Comparison of ENCODE assay signal across 8 mouse cellular contexts in genomic region chr7:126976878-126977459, GRCm38 (mm10). TPM values are rescaled to one million over a fixed set of nuclear protein-coding genes. Genes with fewer than 3 reads are reported as not detected.
A peak's percentile ranks its signal among the peaks of the same experiment; 100 is the strongest.
DNase-seq lines count a peak whose midpoint lies in the region; ATAC-seq lines count a peak whose summit lies in the region.

No protein-coding gene starts in this region.

- H3K36me3 ChIP-seq in embryonic facial prominence, embryonic 12.5 days: peaks cover 33% of the 10 kb centered on the region
- H3K36me3 ChIP-seq in kidney, embryonic 15.5 days: peaks cover 38% of the 10 kb centered on the region
- H3K36me3 ChIP-seq in midbrain, embryonic 15.5 days (replicated peaks): peaks cover 26% of the 10 kb centered on the region; the same call in 1 of the 2 replicates

- no peaks in the 10 kb centered on the region for H3K9me3 ChIP-seq in embryonic facial prominence, embryonic 12.5 days
- no peaks in the 10 kb centered on the region for H3K9me3 ChIP-seq in kidney, embryonic 15.5 days (replicated peaks)
- H3K9me3 ChIP-seq in midbrain, embryonic 15.5 days: no peaks in the 10 kb centered on the region

- peak overlapping the region; percentile 100 for H3K4me3 ChIP-seq in embryonic facial prominence, embryonic 12.5 days
- H3K4me3 ChIP-seq in kidney, embryonic 15.5 days (replicated peaks): peak overlapping the region; percentile 100
- peak overlapping the region; percentile 90 for H3K4me3 ChIP-seq in midbrain, embryonic 15.5 days

- ATAC-seq in embryonic facial prominence, embryonic 12.5 days (ENCODE audit: insufficient number of reproducible peaks, insufficient read depth, low FRiP score, low TSS enrichment): 0 out of 2 replicates have a peak, but pooled peaks have one; percentile 1
- ATAC-seq in kidney, embryonic 15.5 days (replicated peaks; ENCODE audit: low FRiP score): 0 out of 2 replicates have a peak, but pooled peaks have one; percentile 1
- ATAC-seq in midbrain, embryonic 15.5 days (replicated peaks): no peak

- DNase-seq in retina, postnatal 1 day: peak; percentile 15
- DNase-seq in retina, embryonic 14.5 days (ENCODE audit: low spot score): no peak
- DNase-seq in left cerebral cortex, postnatal 36 days (ENCODE audit: low spot score in 2 of 2): no peak
- no peak for DNase-seq in right cerebral cortex, postnatal 36 days (ENCODE audit: low spot score in 2 of 2)
- no peak for DNase-seq in layer of hippocampus, adult 8-10 months (ENCODE audit: low spot score in 2 of 2)

- H3K4me1 ChIP-seq in embryonic facial prominence, embryonic 12.5 days: peaks cover 10% of the 10 kb centered on the region; the same call in 1 of the 2 replicates
- H3K4me1 ChIP-seq in kidney, embryonic 15.5 days: peaks cover 25% of the 10 kb centered on the region
- H3K4me1 ChIP-seq in midbrain, embryonic 15.5 days: peaks cover 17% of the 10 kb centered on the region

- intact Hi-C loops in left cerebral cortex, postnatal 36 days (cut with DNase I): loop anchor here (2.0 to 5.0 kb wide), 2 partner anchors 40 to 125 kb away; partner anchors contain the start of genes Pagr1a and Pagr1b

- no peaks in the 10 kb centered on the region for H3K27me3 ChIP-seq in embryonic facial prominence, embryonic 12.5 days
- no peaks in the 10 kb centered on the region for H3K27me3 ChIP-seq in kidney, embryonic 15.5 days
- no peaks in the 10 kb centered on the region for H3K27me3 ChIP-seq in midbrain, embryonic 15.5 days (replicated peaks)

- peak overlapping the region; percentile 88; the same call in 1 of the 2 replicates for H3K27ac ChIP-seq in embryonic facial prominence, embryonic 12.5 days
- H3K27ac ChIP-seq in kidney, embryonic 15.5 days: peak overlapping the region; percentile 92
- peak overlapping the region; percentile 98 for H3K27ac ChIP-seq in midbrain, embryonic 15.5 days

- H3K9ac ChIP-seq in embryonic facial prominence, embryonic 12.5 days: peak overlapping the region; percentile 98
- peak overlapping the region; percentile 99 for H3K9ac ChIP-seq in kidney, embryonic 15.5 days
- peak overlapping the region; percentile 95 for H3K9ac ChIP-seq in midbrain, embryonic 15.5 days

- WGBS in embryonic facial prominence, embryonic 12.5 days: 28% methylated on average over 14 of the region's 14 CpGs
- 25% methylated on average over 14 of the region's 14 CpGs for WGBS in kidney, embryonic 15.5 days
- WGBS in midbrain, embryonic 15.5 days: 27% methylated on average over 14 of the region's 14 CpGs

- peak overlapping the region; percentile 73 for H3K4me2 ChIP-seq in embryonic facial prominence, embryonic 12.5 days (replicated peaks)
- peak overlapping the region; percentile 79 for H3K4me2 ChIP-seq in kidney, embryonic 15.5 days
- peak overlapping the region; percentile 82 for H3K4me2 ChIP-seq in midbrain, embryonic 15.5 days

RNA-seq across cellular contexts. Expression of gene Cdiptos, which starts 1.1 kb away (rescaled TPM):
- 0.53 and 1.6 TPM in 2 replicates for polyA plus RNA-seq in embryonic facial prominence, embryonic 12.5 days (2016; fragmentation: Nextera tagmentation; extraction: Ambion mirVana)
- polyA plus RNA-seq in kidney, embryonic 15.5 days (2015; fragmentation: Nextera tagmentation; extraction: Ambion mirVana): 1.4 and 1.5 TPM in 2 replicates
- 1.1 and 1.5 TPM in 2 replicates for polyA plus RNA-seq in midbrain, embryonic 15.5 days (2015; fragmentation: Nextera tagmentation; extraction: Ambion mirVana)
- not detected for total RNA-seq in left cerebral cortex, postnatal 36 days (2021)
- total RNA-seq in layer of hippocampus, adult 8-10 months (2022): 1 to 10 TPM in 1 of 4 experiments, not detected in 3; 1.0 TPM

RNA-seq across cellular contexts. Expression of gene Cdipt, which starts 1.3 kb away (rescaled TPM):
- 88.0 and 94.0 TPM in 2 replicates for polyA plus RNA-seq in embryonic facial prominence, embryonic 12.5 days (2016; fragmentation: Nextera tagmentation; extraction: Ambion mirVana)
- polyA plus RNA-seq in kidney, embryonic 15.5 days (2015; fragmentation: Nextera tagmentation; extraction: Ambion mirVana): 106 and 115 TPM in 2 replicates
- 136 and 150 TPM in 2 replicates for polyA plus RNA-seq in midbrain, embryonic 15.5 days (2015; fragmentation: Nextera tagmentation; extraction: Ambion mirVana)
- total RNA-seq in left cerebral cortex, postnatal 36 days (2021): 100 to 1,000 TPM; 182 to 199 TPM
- 100 to 1,000 TPM; 138 to 156 (median 152) TPM for total RNA-seq in layer of hippocampus, adult 8-10 months (2022)

RNA-seq across cellular contexts. Expression of gene Sez6l2, which starts 26.6 kb away (rescaled TPM):
- 0.97 and 1.8 TPM in 2 replicates for polyA plus RNA-seq in embryonic facial prominence, embryonic 12.5 days (2016; fragmentation: Nextera tagmentation; extraction: Ambion mirVana)
- polyA plus RNA-seq in kidney, embryonic 15.5 days (2015; fragmentation: Nextera tagmentation; extraction: Ambion mirVana): 1.3 and 2.5 TPM in 2 replicates
- polyA plus RNA-seq in midbrain, embryonic 15.5 days (2015; fragmentation: Nextera tagmentation; extraction: Ambion mirVana): 50.5 and 56.2 TPM in 2 replicates
- total RNA-seq in left cerebral cortex, postnatal 36 days (2021): 100 to 1,000 TPM; 413 to 414 TPM
- 100 to 1,000 TPM; 433 to 476 (median 455) TPM for total RNA-seq in layer of hippocampus, adult 8-10 months (2022)

RNA-seq across cellular contexts. Expression of gene Asphd1, which starts 27.6 kb away (rescaled TPM):
- 0.55 and 0.77 TPM in 2 replicates for polyA plus RNA-seq in embryonic facial prominence, embryonic 12.5 days (2016; fragmentation: Nextera tagmentation; extraction: Ambion mirVana)
- polyA plus RNA-seq in kidney, embryonic 15.5 days (2015; fragmentation: Nextera tagmentation; extraction: Ambion mirVana): 0.21 TPM in 1 of 2 replicates, not detected in the other
- polyA plus RNA-seq in midbrain, embryonic 15.5 days (2015; fragmentation: Nextera tagmentation; extraction: Ambion mirVana): 7.8 and 8.9 TPM in 2 replicates
- total RNA-seq in left cerebral cortex, postnatal 36 days (2021): 10 to 100 TPM; 47.2 to 53.0 TPM
- total RNA-seq in layer of hippocampus, adult 8-10 months (2022): 10 to 100 TPM; 27.2 to 41.0 (median 31.5) TPM

RNA-seq across cellular contexts. Expression of gene Mvp, which starts 37.5 kb away (rescaled TPM):
- 5.6 and 7.1 TPM in 2 replicates for polyA plus RNA-seq in embryonic facial prominence, embryonic 12.5 days (2016; fragmentation: Nextera tagmentation; extraction: Ambion mirVana)
- polyA plus RNA-seq in kidney, embryonic 15.5 days (2015; fragmentation: Nextera tagmentation; extraction: Ambion mirVana): 15.3 and 16.8 TPM in 2 replicates
- polyA plus RNA-seq in midbrain, embryonic 15.5 days (2015; fragmentation: Nextera tagmentation; extraction: Ambion mirVana): 4.0 and 4.5 TPM in 2 replicates
- total RNA-seq in left cerebral cortex, postnatal 36 days (2021): 1 to 10 TPM; 6.8 to 8.6 TPM
- total RNA-seq in layer of hippocampus, adult 8-10 months (2022): 10 to 100 TPM; 10.5 to 17.2 (median 14.1) TPM

Comparison
In these comparisons a context has a peak if more than half of its experiments do, and no peak if none do; other contexts are left out.
1. RNA of gene Sez6l2, which starts 26.6 kb away (polyA plus RNA-seq): 50.5 to 56.2 TPM in midbrain, embryonic 15.5 days; 1.3 to 2.5 TPM in kidney, embryonic 15.5 days and 0.97 to 1.8 TPM in embryonic facial prominence, embryonic 12.5 days; every median in the first group is over 10 times any median in the second.
2. Peak in every context shown above with its lines, with median percentiles within 50 percentile points of each other: H3K27ac ChIP-seq, H3K4me2 ChIP-seq, H3K4me3 ChIP-seq and H3K9ac ChIP-seq.